Mouse (Mus musculus) right cerebral cortex, postnatal 4 days (tissue): ENCODE results near the gene Pld1.

Experiments used
- DNase-seq: peaks from one replicate; pipeline ENCODE4 v3.0.0-alpha.2; 2022

The Pld1 gene

DNA sequence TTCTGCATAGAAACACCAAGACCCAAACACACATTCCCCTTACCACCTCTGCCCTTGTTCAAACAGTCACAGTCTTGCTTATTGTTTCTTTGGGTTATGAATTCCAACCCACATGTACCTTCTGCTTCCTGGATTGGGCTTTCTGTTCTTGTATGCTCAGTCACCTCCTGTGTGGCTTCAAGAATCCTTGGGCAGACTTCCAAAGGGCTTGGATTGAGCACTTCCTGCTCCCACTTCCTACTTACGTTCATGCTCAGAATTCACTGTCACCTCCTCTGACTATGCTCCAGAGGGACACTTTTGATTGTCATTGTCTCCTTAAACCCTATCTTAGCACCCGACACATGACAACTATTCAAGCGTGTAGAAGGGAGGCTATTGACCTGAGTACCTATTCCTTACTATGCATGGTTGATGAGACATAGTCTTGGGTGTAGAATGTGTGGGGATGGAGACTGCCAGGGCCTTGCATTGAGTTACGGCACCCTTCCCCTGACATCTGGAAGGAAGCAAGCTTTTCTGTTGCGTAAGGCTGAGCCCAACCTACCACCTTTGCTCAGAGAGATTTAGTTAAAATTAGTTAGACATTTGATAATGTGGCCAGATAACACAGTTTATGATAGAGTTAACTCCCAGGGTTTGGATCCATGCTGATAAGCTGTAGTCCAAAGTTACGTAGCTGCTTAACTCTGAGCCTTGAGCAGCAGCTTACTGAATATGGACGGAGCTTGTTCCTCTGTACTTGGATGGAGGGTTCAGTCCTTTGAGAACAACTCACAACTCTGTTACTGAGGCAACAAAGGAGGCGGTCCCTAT, 55.9 kb downstream of the Pld1 start:
- DNase-seq, result no peak

DNA sequence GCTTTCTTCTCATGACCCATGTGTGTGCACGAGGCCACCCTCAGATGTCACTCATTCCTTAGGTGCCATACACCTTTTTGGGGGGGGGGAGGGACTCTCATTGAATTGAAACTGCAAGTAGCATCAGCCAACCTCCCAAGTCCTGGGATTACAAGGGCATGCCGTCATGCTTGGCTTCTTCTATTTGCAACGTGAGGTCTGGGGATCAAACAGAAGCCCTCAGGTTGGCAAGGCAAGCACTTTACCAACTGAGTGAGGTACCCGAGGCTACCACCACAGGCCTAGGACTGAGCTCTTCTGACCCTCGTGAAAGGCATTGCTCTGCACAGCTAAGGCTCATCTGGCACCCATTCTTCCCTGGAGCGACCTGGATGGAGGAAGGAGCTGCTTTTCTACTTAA, 65.8 kb downstream of the Pld1 start:
- no peak for DNase-seq

DNA sequence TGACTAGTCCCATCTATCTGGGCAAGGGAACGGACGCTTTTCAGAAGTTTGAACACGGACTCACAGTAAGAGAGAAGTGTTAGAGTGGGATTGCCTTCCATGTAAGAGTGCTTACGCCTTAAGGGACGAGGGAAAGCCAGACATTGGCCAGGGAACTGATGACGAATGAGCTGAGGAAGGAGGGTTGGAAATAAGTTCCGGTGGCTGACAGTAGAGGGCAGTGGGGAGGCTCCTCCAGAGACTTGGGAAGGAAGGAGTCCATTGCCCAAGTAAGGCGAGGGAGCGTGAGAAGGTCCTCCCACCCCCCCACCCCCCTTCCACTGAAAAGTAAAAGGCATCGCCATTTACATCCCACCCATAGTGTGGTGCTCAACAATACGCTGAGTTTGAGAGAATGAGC, 69.2 kb downstream of the Pld1 start:
- DNase-seq, result no peak

DNA sequence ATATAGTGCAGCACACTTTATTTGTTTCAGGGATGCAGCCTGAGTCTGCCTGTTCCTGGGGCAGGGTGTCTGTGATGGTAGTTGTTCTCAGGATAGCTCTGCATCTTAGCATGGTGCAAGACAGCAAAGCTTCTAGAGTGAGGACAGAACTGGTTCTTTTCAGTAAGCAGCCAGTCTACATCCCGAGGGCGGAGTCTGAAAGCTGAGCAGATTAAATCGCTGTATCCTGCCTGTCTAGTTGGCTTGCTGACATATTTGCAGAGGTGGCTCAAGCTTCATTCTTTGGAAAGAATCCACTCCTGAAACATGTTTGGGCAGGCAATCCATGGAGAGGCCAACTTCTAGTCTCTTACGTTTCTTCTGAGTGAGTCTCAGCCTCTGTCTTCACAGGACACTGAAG, 69.9 kb downstream of the Pld1 start:
- no peak for DNase-seq

DNA sequence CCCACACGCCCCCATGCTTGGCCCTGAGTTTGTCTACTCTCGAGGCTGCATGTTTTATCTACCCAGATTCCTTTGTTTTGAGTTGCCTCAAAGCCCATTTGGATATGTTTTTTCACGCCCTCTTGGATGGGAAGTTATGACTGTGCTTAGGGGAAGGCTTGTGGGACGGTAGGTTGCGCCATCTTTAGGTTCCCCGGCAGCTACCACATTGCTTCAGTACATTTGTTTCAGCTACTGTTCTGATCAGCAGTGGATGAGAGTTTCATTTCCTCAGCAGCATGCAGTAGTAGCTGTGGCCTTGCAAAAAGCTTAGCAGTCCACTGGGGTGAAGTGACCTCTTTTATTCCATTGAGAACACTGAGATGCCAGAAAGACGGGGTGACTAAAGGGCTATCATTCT, 73.7 kb downstream of the Pld1 start:
- no peak for DNase-seq

DNA sequence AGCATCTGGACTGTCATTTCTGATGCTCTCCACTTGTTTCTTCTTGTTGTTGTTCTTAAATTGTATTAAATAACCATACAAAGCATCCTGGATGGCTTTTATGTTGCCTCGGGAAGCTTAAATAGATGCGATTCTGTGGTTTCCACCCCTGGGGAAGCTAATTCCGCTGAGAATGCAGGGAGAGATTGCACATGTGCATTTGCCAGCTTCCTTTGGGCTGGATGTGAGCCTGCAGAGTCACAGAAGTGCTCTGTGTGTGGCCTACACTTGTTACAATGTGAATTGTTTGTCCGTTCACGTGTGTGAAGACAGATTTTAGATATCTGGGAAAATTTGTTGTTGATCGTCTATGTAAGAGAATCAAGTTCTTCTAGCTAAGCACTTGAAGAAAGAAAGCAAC, 74.9 kb downstream of the Pld1 start:
- DNase-seq, result no peak

DNA sequence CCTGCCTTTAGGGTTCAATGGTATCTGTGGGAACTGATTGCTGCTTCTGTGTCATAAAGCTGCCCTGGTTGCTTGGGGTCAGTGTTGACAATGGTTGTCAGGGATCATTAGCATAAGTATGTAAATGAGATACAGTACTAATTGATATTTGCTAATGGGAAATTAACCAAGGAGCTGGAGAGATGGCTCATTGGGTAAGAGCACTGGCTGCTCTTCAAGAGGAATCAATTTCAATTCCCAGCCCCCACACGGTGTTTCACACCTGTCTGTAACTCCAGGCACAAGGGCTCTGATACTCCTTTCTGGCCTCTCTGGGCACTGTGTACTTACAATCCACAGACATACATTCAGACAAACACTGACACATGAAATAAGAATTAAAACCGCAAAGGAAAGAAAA, 78.5 kb downstream of the Pld1 start:
- DNase-seq, result no peak

DNA sequence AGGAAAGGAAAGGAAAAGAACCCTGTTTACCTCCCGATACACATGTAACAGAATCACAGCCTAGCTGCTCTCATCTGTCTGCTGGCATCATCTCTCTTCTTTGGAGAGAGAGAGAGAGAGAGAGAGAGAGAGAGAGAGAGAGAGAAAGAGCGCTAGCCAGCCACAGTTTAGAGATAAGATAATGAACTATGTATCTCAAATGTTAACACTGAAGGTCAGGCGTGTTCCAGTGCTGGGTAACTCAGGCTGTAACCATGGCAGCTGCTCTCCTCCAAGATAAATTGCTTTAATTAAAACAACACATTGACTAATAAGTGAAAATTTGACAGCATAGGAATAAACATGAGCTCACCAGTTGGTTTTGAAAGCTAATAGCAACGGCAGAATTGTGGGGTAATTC, 81.2 kb downstream of the Pld1 start:
- no peak for DNase-seq

DNA sequence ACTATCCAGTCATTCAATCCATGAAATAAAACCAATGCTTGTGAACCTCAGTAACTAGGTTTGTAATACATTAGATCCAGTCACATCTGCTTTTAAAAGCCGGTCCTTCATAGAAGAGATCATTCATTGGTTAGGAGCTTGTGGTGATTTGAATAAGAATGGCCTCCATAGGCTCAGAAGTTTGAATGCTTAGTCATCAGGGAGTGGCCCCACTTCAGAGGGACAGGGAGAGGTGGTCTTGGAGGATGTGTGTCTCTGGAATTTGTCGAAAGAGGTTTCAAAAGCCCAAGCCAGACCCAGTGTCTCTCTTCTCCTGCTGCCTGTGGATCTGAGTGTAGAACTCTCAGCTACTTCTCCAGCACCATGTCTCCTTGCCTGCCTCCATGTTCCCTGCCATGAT, 81.9 kb downstream of the Pld1 start:
- no peak for DNase-seq

DNA sequence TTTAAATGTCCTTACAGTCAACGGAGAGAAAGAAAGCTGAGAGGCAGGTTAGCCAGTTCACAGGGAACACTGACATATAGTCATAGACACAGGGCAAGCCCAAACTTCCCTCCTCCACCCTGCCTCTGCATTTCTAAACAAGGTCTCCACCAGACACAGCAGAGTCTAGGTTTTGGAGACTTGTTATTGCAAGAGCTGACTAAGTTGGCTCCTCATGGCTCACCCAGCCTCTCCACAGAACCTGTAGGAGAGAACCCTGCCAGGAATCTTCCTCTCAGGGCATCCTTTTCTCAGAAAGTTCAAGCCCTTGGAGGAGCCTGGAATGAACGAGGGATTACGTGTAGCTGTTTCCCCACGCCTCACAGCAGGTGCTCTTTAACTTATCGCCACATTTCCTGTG, 83.7 kb downstream of the Pld1 start:
- no peak for DNase-seq

DNA sequence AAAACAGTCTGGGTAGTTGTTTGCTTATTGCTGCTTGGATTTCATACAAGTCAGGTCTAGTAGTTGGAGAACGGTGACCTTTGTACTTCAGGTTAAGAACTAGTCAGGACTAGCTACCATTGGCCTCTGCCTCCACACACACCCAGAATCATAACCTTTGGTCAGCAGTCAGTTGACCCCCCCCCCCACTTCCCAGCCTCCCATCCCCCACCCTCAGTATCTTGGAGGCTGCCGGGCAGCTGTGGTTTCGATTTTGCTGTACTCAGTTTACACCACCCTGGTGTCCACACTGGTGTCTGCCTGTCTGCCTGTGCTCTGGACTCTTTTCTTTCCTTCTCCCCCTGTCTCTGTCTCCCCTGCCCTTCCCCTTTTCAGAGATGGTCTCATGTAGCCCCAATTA, 88.4 kb downstream of the Pld1 start:
- no peak for DNase-seq

DNA sequence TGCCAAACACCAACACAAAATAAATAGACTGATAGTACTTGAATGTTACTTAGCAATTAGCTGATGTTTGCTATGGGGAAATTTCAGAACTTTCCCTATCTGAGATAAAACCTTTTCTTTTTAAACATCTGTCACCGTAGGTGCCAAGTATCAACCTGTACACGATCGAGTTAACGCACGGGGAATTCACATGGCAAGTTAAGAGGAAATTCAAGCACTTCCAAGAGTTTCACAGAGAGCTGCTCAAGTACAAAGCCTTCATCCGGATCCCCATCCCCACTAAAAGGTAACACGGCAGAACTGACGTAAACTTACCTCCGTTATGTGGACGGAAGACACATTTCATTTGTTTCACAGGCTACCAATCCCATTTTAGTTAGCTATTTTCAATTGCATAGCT, 90.0 kb downstream of the Pld1 start:
- no peak for DNase-seq

DNA sequence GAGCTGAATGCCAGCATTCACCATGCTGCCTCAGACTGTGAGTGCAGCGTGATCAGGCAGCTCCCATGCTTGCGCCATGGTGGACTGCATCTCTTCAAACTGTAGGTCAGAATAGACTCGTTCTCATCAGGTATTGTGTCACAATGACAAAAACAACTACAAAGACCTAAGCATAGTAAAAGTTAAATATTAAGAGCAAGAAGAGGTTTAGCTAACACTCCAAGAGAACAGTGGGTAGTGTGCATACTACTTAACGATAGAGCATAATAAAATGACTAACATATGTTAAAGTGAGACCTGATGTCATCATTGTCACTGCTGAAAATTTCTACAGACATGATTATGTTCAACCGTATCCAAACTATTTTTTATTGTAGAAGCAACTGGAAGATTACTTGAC, 92.4 kb downstream of the Pld1 start:
- DNase-seq, result no peak

DNA sequence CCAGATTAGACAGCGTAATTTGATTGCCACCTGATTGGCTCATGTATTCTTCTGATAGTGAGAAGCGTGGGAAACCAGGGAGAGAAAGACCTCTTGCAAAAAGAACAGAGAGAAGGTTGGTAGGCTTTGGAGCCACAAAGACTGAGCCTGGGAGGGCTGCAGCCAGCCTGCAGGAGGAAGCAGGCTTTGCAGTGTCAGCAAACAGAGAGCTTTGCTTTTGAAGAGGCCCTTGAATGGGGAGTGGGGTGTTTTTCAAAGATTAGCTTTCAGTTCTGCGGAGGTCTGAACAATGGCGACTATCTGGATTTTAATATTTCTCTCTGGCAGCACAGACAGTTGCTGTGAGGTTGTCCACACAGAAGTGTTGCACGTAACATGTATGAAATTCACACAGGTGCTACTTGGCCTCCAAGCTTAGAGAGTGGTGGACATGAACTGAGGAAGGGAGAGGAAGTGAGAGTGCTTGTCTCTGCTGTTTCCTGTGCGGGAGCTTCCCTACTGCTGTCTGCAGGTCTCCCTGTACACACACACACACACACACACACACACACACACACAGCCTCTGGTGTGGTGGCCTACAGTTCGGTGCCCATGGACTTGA, 93.2 kb downstream of the Pld1 start:
- DNase-seq, result no peak

DNA sequence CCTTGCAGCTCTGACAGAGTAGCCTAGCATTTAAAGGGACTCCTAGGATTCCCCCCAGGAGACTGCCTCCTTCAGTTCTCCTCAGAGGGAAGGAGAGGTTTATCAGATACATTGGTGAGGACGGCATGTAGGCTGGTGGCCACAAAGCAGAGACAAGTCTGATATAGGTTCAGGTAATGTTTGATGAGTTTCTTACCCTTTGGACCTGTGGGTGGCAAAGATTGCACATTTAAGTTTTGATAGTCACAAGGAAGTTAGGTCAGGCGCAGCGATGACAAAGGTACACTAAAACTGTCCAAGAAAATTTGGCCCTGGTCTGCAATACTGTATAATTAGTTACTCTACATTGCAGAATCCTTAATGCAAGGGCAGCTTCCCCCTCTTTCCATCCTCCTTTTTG, 95.4 kb downstream of the Pld1 start:
- no peak for DNase-seq

DNA sequence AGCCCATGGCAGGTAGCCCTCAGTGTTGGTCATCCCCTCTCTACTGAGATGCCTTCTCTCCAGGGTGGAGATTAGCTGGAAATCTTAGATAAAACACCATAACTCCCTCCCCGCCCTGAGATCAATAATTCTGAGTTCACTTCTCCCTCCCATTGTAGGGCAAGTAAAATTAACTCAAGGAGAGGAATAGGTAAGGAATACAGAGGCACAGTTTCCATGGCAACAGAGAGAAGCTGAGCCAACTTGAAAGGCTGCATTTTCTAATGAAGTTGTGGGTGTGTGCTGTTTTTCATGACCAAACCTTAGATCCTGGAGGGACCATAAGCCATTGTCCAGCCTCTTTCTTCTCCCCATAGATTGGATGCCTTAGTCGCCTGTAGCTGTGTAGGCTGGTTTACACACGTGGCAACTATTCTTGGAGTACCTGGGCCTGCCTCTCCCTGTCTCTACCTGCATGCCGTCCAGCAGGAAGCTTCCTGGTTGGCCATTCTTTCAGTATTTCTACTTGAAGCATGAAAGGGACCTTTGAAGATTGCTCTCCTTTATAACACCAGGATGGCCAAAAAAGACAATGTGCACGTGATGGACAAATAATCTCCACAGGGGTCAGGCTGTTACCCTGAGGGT, 96.3 kb downstream of the Pld1 start:
- no peak for DNase-seq

DNA sequence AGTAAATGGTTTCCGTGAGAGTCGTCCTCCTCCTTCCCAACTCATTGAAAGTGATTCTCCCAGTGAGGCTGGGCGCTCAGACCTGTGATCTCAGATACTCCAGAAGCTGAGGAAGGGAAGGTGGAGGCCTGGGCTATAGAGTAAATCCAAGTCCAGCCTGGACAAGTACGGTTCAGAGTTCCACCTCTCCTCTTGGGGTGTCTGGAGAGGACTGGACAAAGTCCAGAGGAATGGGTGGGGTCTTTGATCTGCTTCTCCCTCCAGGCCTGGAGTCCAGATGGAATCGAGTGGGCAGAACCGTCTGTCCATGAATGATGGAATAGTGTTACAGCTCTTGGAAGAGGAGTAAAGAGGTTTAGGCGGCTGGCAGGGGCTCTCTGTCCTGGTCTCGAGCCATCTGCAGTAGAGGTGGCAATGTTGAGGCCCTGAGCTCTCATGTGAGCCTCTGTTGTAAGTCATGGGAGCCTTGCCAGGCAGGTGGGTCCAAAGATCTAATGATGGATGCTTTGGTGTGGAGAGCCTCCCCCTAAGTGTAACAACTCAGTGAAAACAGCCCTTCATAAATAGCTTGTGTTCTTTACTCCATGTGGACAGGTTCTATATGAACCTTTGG, 98.9 kb downstream of the Pld1 start:
- no peak for DNase-seq

DNA sequence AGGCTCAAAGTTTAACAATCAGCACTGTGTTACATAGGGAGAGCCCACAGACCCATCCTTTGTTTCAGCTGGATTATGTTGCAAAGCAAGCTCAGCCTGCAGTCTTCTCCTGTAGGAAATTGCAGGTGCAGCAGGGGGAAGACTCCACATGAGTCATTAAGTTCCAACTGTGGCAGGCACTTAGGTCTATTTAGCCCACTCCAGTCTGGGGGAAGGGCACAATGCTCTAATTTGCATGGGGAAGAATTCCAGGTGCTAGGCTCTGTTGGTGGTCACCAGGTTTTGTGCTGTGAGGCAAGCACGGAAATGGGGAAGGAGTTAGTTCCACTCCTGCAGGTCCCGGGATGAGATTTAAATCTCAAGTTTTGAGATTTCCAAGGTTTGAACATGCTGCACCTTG, 99.6 kb downstream of the Pld1 start:
- DNase-seq, result no peak

DNA sequence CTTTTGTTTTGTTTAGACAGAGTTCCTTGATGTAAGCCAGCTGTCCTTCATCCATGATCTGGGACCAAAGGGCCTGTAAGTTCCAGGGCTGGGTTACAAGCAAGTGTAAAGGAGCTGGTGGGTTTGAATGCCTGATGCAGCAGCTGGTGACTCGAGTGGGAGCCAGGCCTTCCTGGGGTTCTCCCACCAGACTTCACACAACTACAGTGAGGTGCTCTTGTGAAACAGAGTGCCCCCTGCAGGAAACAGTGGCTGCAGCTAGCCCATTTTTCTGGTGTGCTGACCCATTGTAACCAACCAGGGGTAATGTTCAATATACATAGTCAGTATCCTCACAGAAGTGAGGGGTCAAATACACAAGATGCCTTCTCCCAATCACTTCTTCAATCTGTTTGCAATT, 101.3 kb downstream of the Pld1 start:
- DNase-seq, result no peak

DNA sequence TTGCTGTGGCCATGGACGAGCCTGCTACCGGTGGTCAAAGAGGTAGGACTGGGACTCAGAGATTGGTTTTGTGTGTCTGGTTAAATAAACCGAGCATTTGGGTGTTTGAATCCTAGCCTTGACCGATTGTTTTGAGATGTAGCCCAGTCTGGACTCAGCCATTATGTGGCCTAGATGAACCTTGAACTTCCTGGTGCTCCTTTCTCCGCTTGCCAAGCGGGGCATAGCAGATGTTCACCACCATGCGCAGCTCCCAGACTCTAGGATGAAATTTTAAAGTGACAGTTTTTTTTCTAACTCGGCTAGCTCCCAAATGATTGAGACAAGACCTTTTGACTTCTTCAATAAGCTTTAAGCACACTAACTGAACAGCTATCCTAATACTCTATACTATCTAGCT, 102.7 kb downstream of the Pld1 start:
- no peak for DNase-seq

DNA sequence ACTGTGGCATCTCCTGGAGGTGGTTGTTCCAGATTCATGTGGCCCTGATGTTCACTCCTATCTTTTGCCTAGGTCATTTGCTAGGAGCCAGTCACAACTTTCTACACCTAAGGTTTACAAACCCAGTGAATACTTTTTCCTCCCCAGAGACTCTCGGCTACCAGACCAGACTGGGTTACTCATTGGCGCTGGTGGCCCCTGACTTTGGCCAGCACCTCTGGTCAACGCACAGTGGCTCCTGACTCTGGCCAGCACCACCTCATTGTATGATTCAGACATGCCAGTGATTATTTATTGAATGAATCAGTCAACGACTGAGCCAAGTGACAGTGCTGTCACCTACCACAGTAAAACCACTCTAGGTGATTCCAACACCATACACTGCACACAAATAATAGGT, 103.9 kb downstream of the Pld1 start:
- DNase-seq, result no peak

DNA sequence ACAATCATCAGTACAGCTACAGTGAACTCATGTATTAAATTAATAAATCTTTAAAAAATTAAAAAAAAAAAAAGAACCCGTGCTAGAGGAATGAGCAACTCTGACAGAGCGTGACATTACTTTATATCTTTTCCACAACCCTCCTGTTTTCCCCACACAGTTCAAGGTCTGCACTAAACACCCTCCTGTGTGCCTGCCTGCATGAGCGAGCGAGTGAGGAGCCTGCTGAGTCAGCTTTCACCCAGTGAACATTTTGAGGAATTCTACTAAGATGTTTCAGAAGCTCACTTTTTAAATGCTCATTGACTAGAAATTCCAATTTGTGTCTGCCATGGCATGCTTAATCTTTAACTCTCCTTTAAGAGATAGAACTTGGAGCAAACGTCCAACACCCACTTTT, 109.1 kb downstream of the Pld1 start:
- DNase-seq, result no peak

DNA sequence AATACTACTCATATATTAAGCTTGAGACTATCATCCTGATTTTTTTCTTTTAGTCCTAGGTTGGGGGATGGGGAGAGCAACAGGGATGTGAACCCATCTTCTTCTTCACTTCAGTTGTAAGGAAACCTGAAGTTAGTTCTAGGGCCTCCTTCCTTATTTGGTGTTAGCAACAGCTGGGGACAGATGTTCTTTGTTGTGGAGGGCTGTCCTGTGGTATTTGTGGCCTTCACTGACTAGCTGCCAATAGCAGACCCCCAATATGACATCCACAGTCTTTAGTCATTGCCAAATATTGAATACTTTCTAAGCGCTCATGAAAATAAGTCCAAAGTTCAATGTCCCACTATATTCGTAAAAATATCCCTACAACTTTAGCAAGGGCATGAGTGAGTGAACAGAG, 111.0 kb downstream of the Pld1 start:
- no peak for DNase-seq

DNA sequence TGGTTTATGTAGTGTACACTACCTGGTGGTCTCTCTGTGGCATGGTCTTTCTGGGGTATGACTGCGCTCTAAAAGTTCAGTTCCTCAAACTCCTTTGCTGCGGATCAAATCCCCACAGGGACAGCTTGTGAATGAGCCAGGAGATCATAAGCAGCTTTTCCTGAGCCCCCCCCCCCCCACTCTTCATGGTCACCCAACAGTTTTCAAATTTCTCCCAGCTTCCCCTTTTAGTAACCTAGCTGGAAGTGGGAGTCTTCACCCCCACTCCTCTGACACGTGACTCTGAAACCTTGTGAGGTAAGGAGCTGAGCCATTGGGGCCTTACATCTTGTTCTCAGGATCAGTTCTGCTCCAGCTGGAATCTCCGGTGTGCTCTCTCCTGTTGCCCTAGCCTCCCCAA, 114.6 kb downstream of the Pld1 start:
- no peak for DNase-seq
